Mouse (Mus musculus): ENCODE measurements around the gene Ptprd. TPM values are rescaled to one million over a fixed set of nuclear protein-coding genes. Genes with fewer than 3 reads are reported as not detected.

Ptprd gene
- polyA plus RNA-seq, 1 experiment from 2014 or later, result 21.0 TPM

- H3K9me3 ChIP-seq (ENCODE audit: control insufficient read depth, low read length), result no peaks in the 10 kb centered on the region
- no peak overlapping the region for H3K9ac ChIP-seq (ENCODE audit: low read length)
- WGBS, result 80% methylated on average over 4 of the region's 4 CpGs
- H3K27ac ChIP-seq (replicated peaks; ENCODE audit: low read depth, low read length), result no peak overlapping the region
- DNase-seq (ENCODE audit: low spot score) (no peak), ATAC-seq (ENCODE audit: insufficient number of reproducible peaks, low FRiP score, low TSS enrichment, low read depth) (no peak)
- no peaks in the 10 kb centered on the region for H3K27me3 ChIP-seq (ENCODE audit: control insufficient read depth, insufficient read depth, low read length)
- H3K4me1 ChIP-seq (ENCODE audit: control insufficient read depth, insufficient read depth, low read length), result no peaks in the 10 kb centered on the region; the same call in 1 of the 2 replicates
- H3K4me3 ChIP-seq (ENCODE audit: low read depth, low read length), result no peak overlapping the region
- H3K4me2 ChIP-seq (ENCODE audit: low read depth, severe bottlenecking), result no peak overlapping the region
- no peaks in the 10 kb centered on the region for H3K36me3 ChIP-seq (ENCODE audit: control insufficient read depth, insufficient read depth, low read length)
Observed at GRCm38 (mm10) chr4:76414591-76414990, 1797.2 kb downstream of the Ptprd start.

DNA sequence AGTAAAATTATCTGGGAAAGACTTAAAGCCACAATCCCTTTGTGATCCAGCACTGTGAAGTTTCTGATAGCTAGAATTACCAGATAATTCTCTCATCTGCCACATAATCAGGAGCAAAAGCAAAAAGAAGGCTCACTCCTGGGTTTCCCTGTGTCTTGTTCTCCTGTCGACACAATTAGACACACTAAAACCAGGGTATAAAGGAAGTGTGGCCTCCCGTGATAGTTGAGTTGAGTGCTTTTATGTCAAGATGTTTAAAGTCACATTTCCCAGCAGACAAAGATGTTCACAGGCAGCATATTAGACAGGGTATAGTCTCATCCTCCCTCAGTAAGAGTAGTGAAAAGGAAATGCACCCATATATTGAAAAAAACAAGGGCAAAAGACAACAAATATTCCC, 1801.7 kb downstream of the Ptprd start:
- Histone ChIP-seq H3K27ac (replicated peaks; ENCODE audit: low read depth, low read length) (no peak overlapping the region), H3K9ac (ENCODE audit: low read length) (no peak overlapping the region), H3K36me3 (ENCODE audit: control insufficient read depth, insufficient read depth, low read length) (no peaks in the 10 kb centered on the region), H3K4me3 (ENCODE audit: low read depth, low read length) (no peak overlapping the region), H3K4me1 (ENCODE audit: control insufficient read depth, insufficient read depth, low read length) (peaks cover 8% of the 10 kb centered on the region; the same call in 1 of the 2 replicates), H3K9me3 (ENCODE audit: control insufficient read depth, low read length) (no peaks in the 10 kb centered on the region), H3K27me3 (ENCODE audit: control insufficient read depth, insufficient read depth, low read length) (no peaks in the 10 kb centered on the region), H3K4me2 (ENCODE audit: low read depth, severe bottlenecking) (no peak overlapping the region)
- no peak for ATAC-seq (ENCODE audit: insufficient number of reproducible peaks, low FRiP score, low TSS enrichment, low read depth)
- WGBS, result 44% methylated on average over 2 of the region's 2 CpGs
- DNase-seq (ENCODE audit: low spot score), result no peak

- no peak overlapping the region for H3K4me3 ChIP-seq (ENCODE audit: low read depth, low read length)
- H3K4me2 ChIP-seq (ENCODE audit: low read depth, severe bottlenecking), result no peak overlapping the region
- no peak overlapping the region for H3K27ac ChIP-seq (replicated peaks; ENCODE audit: low read depth, low read length)
- no peaks in the 10 kb centered on the region for H3K36me3 ChIP-seq (ENCODE audit: control insufficient read depth, insufficient read depth, low read length)
- 62% methylated on average over 3 of the region's 3 CpGs for WGBS
- H3K4me1 ChIP-seq (ENCODE audit: control insufficient read depth, insufficient read depth, low read length), result peaks cover 8% of the 10 kb centered on the region; the same call in 1 of the 2 replicates
- no peaks in the 10 kb centered on the region for H3K9me3 ChIP-seq (ENCODE audit: control insufficient read depth, low read length)
- DNase-seq (ENCODE audit: low spot score) (no peak), ATAC-seq (ENCODE audit: insufficient number of reproducible peaks, low FRiP score, low TSS enrichment, low read depth) (no peak)
- no peaks in the 10 kb centered on the region for H3K27me3 ChIP-seq (ENCODE audit: control insufficient read depth, insufficient read depth, low read length)
- H3K9ac ChIP-seq (ENCODE audit: low read length), result no peak overlapping the region
Observed at GRCm38 (mm10) chr4:76409159-76409558, 1802.6 kb downstream of the Ptprd start.

- Histone ChIP-seq H3K4me2 (ENCODE audit: low read depth, severe bottlenecking) (no peak overlapping the region), H3K4me3 (ENCODE audit: low read depth, low read length) (no peak overlapping the region), H3K4me1 (ENCODE audit: control insufficient read depth, insufficient read depth, low read length) (peaks cover 8% of the 10 kb centered on the region; the same call in 1 of the 2 replicates), H3K27ac (replicated peaks; ENCODE audit: low read depth, low read length) (no peak overlapping the region), H3K27me3 (ENCODE audit: control insufficient read depth, insufficient read depth, low read length) (no peaks in the 10 kb centered on the region), H3K9me3 (ENCODE audit: control insufficient read depth, low read length) (no peaks in the 10 kb centered on the region), H3K36me3 (ENCODE audit: control insufficient read depth, insufficient read depth, low read length) (no peaks in the 10 kb centered on the region), H3K9ac (ENCODE audit: low read length) (no peak overlapping the region)
- DNase-seq (ENCODE audit: low spot score), result no peak
- ATAC-seq (ENCODE audit: insufficient number of reproducible peaks, low FRiP score, low TSS enrichment, low read depth), result no peak
- 85% methylated on average over 5 of the region's 5 CpGs for WGBS
Observed at GRCm38 (mm10) chr4:76405862-76406454, 1805.8 kb downstream of the Ptprd start.

DNA sequence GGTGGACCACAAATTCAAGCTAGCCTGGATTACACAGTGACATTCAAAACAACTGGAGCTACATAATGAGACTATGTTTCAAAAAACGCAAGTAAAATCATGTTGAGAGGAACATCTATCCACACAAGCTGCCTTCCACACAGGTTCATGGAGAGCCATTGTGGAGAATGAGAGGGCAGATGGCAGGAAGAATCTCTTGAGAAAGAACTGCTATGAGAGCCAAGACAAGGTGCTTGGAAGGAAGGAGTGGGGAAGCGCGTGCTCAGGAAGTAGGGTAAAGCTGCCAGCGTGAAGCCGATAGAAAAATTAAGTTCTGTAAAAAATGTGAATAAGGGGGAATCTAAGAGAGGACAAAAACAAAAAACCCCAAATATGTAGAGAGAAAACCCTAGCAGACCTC, 1808.5 kb downstream of the Ptprd start:
- Histone ChIP-seq H3K27ac (replicated peaks; ENCODE audit: low read depth, low read length) (no peak overlapping the region), H3K27me3 (ENCODE audit: control insufficient read depth, insufficient read depth, low read length) (no peaks in the 10 kb centered on the region), H3K4me2 (ENCODE audit: low read depth, severe bottlenecking) (no peak overlapping the region), H3K9me3 (ENCODE audit: control insufficient read depth, low read length) (no peaks in the 10 kb centered on the region), H3K36me3 (ENCODE audit: control insufficient read depth, insufficient read depth, low read length) (no peaks in the 10 kb centered on the region), H3K4me3 (ENCODE audit: low read depth, low read length) (no peak overlapping the region), H3K9ac (ENCODE audit: low read length) (no peak overlapping the region), H3K4me1 (ENCODE audit: control insufficient read depth, insufficient read depth, low read length) (peaks cover 8% of the 10 kb centered on the region; the same call in 1 of the 2 replicates)
- ATAC-seq (ENCODE audit: insufficient number of reproducible peaks, low FRiP score, low TSS enrichment, low read depth), result no peak
- no peak for DNase-seq (ENCODE audit: low spot score)
- 91% methylated on average over 5 of the region's 5 CpGs for WGBS

- Histone ChIP-seq H3K9me3 (ENCODE audit: control insufficient read depth, low read length) (no peaks in the 10 kb centered on the region), H3K4me3 (ENCODE audit: low read depth, low read length) (no peak overlapping the region), H3K36me3 (ENCODE audit: control insufficient read depth, insufficient read depth, low read length) (no peaks in the 10 kb centered on the region), H3K27me3 (ENCODE audit: control insufficient read depth, insufficient read depth, low read length) (no peaks in the 10 kb centered on the region), H3K27ac (replicated peaks; ENCODE audit: low read depth, low read length) (no peak overlapping the region), H3K4me2 (ENCODE audit: low read depth, severe bottlenecking) (no peak overlapping the region), H3K9ac (ENCODE audit: low read length) (no peak overlapping the region), H3K4me1 (ENCODE audit: control insufficient read depth, insufficient read depth, low read length) (0 out of 2 replicates have a peak, but pooled peaks cover 2% of the 10 kb centered on the region)
- WGBS, result 88% methylated on average over 5 of the region's 5 CpGs
- DNase-seq (ENCODE audit: low spot score) (no peak), ATAC-seq (ENCODE audit: insufficient number of reproducible peaks, low FRiP score, low TSS enrichment, low read depth) (no peak)
Observed at GRCm38 (mm10) chr4:76387887-76388286, 1823.9 kb downstream of the Ptprd start.

GRCm38 (mm10) chr4:76386978-76387824, 1824.6 kb downstream of the Ptprd start:
- Histone ChIP-seq H3K4me1 (ENCODE audit: control insufficient read depth, insufficient read depth, low read length) (0 out of 2 replicates have a peak, but pooled peaks cover 2% of the 10 kb centered on the region), H3K27ac (replicated peaks; ENCODE audit: low read depth, low read length) (no peak overlapping the region), H3K9ac (ENCODE audit: low read length) (no peak overlapping the region), H3K9me3 (ENCODE audit: control insufficient read depth, low read length) (no peaks in the 10 kb centered on the region), H3K4me2 (ENCODE audit: low read depth, severe bottlenecking) (no peak overlapping the region), H3K36me3 (ENCODE audit: control insufficient read depth, insufficient read depth, low read length) (no peaks in the 10 kb centered on the region), H3K4me3 (ENCODE audit: low read depth, low read length) (no peak overlapping the region), H3K27me3 (ENCODE audit: control insufficient read depth, insufficient read depth, low read length) (no peaks in the 10 kb centered on the region)
- WGBS, result 44% methylated on average over 7 of the region's 7 CpGs
- no peak for ATAC-seq (ENCODE audit: insufficient number of reproducible peaks, low FRiP score, low TSS enrichment, low read depth)
- no peak for DNase-seq (ENCODE audit: low spot score)

GRCm38 (mm10) chr4:76385818-76386217, 1825.9 kb downstream of the Ptprd start:
- WGBS, result 91% methylated on average over 5 of the region's 5 CpGs
- Histone ChIP-seq H3K27ac (replicated peaks; ENCODE audit: low read depth, low read length) (no peak overlapping the region), H3K4me3 (ENCODE audit: low read depth, low read length) (no peak overlapping the region), H3K4me1 (ENCODE audit: control insufficient read depth, insufficient read depth, low read length) (0 out of 2 replicates have a peak, but pooled peaks cover 2% of the 10 kb centered on the region), H3K4me2 (ENCODE audit: low read depth, severe bottlenecking) (no peak overlapping the region), H3K36me3 (ENCODE audit: control insufficient read depth, insufficient read depth, low read length) (no peaks in the 10 kb centered on the region), H3K27me3 (ENCODE audit: control insufficient read depth, insufficient read depth, low read length) (no peaks in the 10 kb centered on the region), H3K9ac (ENCODE audit: low read length) (no peak overlapping the region), H3K9me3 (ENCODE audit: control insufficient read depth, low read length) (no peaks in the 10 kb centered on the region)
- DNase-seq (ENCODE audit: low spot score), result no peak
- ATAC-seq (ENCODE audit: insufficient number of reproducible peaks, low FRiP score, low TSS enrichment, low read depth), result no peak
